Mouse (Mus musculus): ENCODE data around the gene Olfr1335.

DNA sequence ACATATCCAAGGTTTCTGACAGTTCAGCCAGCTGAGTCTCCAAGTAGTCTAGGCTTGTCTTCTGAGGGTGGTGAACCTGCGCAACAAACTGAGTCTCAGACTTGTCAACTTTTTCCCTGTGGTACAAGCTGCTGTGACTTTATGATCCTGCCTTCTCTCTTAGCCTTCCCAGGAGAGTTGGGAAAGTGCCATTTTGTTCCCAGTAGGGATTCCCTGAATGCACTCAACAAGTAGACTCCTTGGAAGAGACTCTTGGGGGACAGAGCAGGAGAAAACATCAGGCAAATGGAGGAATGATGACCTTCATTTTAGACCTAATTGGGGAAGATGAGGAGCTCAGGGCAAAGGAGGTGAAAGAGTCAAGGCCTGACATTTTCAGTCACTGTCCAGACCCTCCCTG, 26.4 kb upstream of the Olfr1335 start, which contains the start of gene Olfr1333:
- TF ChIP-seq CTCF (IDR thresholded peaks at IDR 0.05; ENCODE audit: low read depth, low read length) (no peak), POLR2A (IDR thresholded peaks at IDR 0.05; ENCODE audit: extremely low read depth, insufficient read depth, low read length) (no peak)
